ENCODE assay signal across 9 mouse cellular contexts in genomic region chr15:103333081-103333615, GRCm38 (mm10). TPM values are rescaled to one million over a fixed set of nuclear protein-coding genes. Genes with fewer than 3 reads are reported as not detected.
DNase-seq lines count a peak whose midpoint lies in the region; ATAC-seq lines count a peak whose summit lies in the region.
"Had no signal": no experiment of that assay in that cellular context is flagged by ENCODE, and none has a peak within 500 bp of the region (broad histone marks: within the 10 kb centered on the region; RNA-seq: fewer than 3 reads in every experiment).

No protein-coding gene starts in this region.

- no peak overlapping the region for H3K4me3 ChIP-seq in lung, embryonic 15.5 days
- H3K4me3 ChIP-seq in embryonic facial prominence, embryonic 10.5 days, result peak overlapping the region; percentile 18; the same call in 1 of the 2 replicates
- H3K4me3 ChIP-seq in liver, embryonic 11.5 days (ENCODE audit: low read depth, low read length), result peak overlapping the region; percentile 23; the same call in 1 of the 2 replicates

- no peak for DNase-seq in lung, postnatal 14 days
- DNase-seq in embryonic facial prominence, embryonic 10.5 days (ENCODE audit: low spot score), result no peak
- no peak for DNase-seq in liver, embryonic 11.5 days (ENCODE audit: low spot score)
- DNase-seq in adrenal gland, adult 2 months, result no peak
- DNase-seq in adrenal gland, postnatal 14 days, result no peak

- 0 out of 2 replicates have a peak, but pooled peaks have one; percentile 29 for ATAC-seq in lung, embryonic 15.5 days (ENCODE audit: borderline replicate concordance, extremely low read depth, low FRiP score, low TSS enrichment)
- no peak for ATAC-seq in liver, embryonic 11.5 days (replicated peaks; ENCODE audit: low FRiP score)
- ATAC-seq in monocyte, adult 5-6 weeks (replicated peaks; ENCODE audit: insufficient number of reproducible peaks, low FRiP score, low TSS enrichment, poor library complexity, severe bottlenecking), result peak; percentile 56

- H3K27ac ChIP-seq in lung, embryonic 15.5 days, result no peak overlapping the region
- peak overlapping the region; percentile 82 for H3K27ac ChIP-seq in embryonic facial prominence, embryonic 10.5 days (replicated peaks)
- no peak overlapping the region for H3K27ac ChIP-seq in liver, embryonic 11.5 days (ENCODE audit: low read depth, low read length)
- H3K27ac ChIP-seq: kidney, postnatal 0 days had no signal

- H3K27me3 ChIP-seq in lung, embryonic 15.5 days, result peaks cover 17% of the 10 kb centered on the region
- peaks cover 20% of the 10 kb centered on the region for H3K27me3 ChIP-seq in embryonic facial prominence, embryonic 10.5 days (replicated peaks; ENCODE audit: low read depth, poor library complexity, severe bottlenecking)
- no peaks in the 10 kb centered on the region for H3K27me3 ChIP-seq in liver, embryonic 11.5 days (replicated peaks; ENCODE audit: control insufficient read depth, insufficient read depth, low read length)

- 58% methylated on average over 5 of the region's 5 CpGs for WGBS in lung, embryonic 15.5 days
- WGBS in embryonic facial prominence, embryonic 10.5 days, result 58% methylated on average over 5 of the region's 5 CpGs
- whole genome bisulfite sequencing in liver, embryonic 11.5 days, result 57% methylated on average over 5 of the region's 5 CpGs

- 0 out of 2 replicates have a peak, but pooled peaks cover 6% of the 10 kb centered on the region for H3K4me1 ChIP-seq in lung, embryonic 15.5 days
- peaks cover 59% of the 10 kb centered on the region for H3K4me1 ChIP-seq in embryonic facial prominence, embryonic 10.5 days
- peaks cover 32% of the 10 kb centered on the region for H3K4me1 ChIP-seq in liver, embryonic 11.5 days (replicated peaks; ENCODE audit: control insufficient read depth, insufficient read depth, low read length)

- no peaks in the 10 kb centered on the region for H3K9me3 ChIP-seq in lung, embryonic 15.5 days
- no peaks in the 10 kb centered on the region for H3K9me3 ChIP-seq in embryonic facial prominence, embryonic 10.5 days
- H3K9me3 ChIP-seq in liver, embryonic 11.5 days (ENCODE audit: control insufficient read depth, low read length), result no peaks in the 10 kb centered on the region

- no peaks in the 10 kb centered on the region for H3K36me3 ChIP-seq in lung, embryonic 15.5 days
- H3K36me3 ChIP-seq in embryonic facial prominence, embryonic 10.5 days (replicated peaks), result no peaks in the 10 kb centered on the region; the same call in 1 of the 2 replicates
- no peaks in the 10 kb centered on the region for H3K36me3 ChIP-seq in liver, embryonic 11.5 days (ENCODE audit: control insufficient read depth, insufficient read depth, low read length)

- no peak overlapping the region for H3K4me2 ChIP-seq in lung, embryonic 15.5 days
- H3K4me2 ChIP-seq in liver, embryonic 11.5 days, result peak overlapping the region; percentile 30

- no peak overlapping the region for H3K9ac ChIP-seq in lung, embryonic 15.5 days
- H3K9ac ChIP-seq in liver, embryonic 11.5 days (ENCODE audit: low read depth, low read length), result no peak overlapping the region

RNA-seq across cellular contexts. Expression of gene Zfp385a, which starts 6.7 kb away (rescaled TPM):
- 7.7 and 9.0 TPM in 2 replicates for polyA plus RNA-seq in lung, embryonic 15.5 days (2015; fragmentation: Nextera tagmentation; extraction: Ambion mirVana)
- 22.1 and 22.7 TPM in 2 replicates for polyA plus RNA-seq in embryonic facial prominence, embryonic 10.5 days (2016; fragmentation: Nextera tagmentation; extraction: Ambion mirVana)
- polyA plus RNA-seq in liver, embryonic 11.5 days (2014; fragmentation: Nextera tagmentation; extraction: Ambion mirVana), result 23.2 and 24.8 TPM in 2 replicates
- 0.85 to 3.7 TPM (median 1.7 TPM) in 3 replicates for total RNA-seq in monocyte, adult 5-6 weeks (2017)
- 10 to 100 TPM; 10.1 to 18.3 TPM for total RNA-seq in adrenal gland, adult 2 months (2021)
- polyA plus RNA-seq in adrenal gland, adult 2 months (2012; rRNA removed), result 16.7 and 17.1 TPM in 2 replicates
- total RNA-seq in adrenal gland, postnatal 14 days (2021), result 18.7 and 19.9 TPM in 2 replicates

RNA-seq across cellular contexts. Expression of gene Gpr84, which starts 22.7 kb away (rescaled TPM):
- polyA plus RNA-seq in lung, embryonic 15.5 days (2015; fragmentation: Nextera tagmentation; extraction: Ambion mirVana), result 0.29 and 0.36 TPM in 2 replicates
- 0.16 and 0.29 TPM in 2 replicates for polyA plus RNA-seq in embryonic facial prominence, embryonic 10.5 days (2016; fragmentation: Nextera tagmentation; extraction: Ambion mirVana)
- polyA plus RNA-seq in liver, embryonic 11.5 days (2014; fragmentation: Nextera tagmentation; extraction: Ambion mirVana), result 0.49 and 0.78 TPM in 2 replicates
- total RNA-seq in monocyte, adult 5-6 weeks (2017), result 0.53 to 1.2 TPM (median 0.87 TPM) in 3 replicates
- not detected for total RNA-seq in adrenal gland, adult 2 months (2021)
- polyA plus RNA-seq in adrenal gland, adult 2 months (2012; rRNA removed), result 0.09 and 0.15 TPM in 2 replicates
- not detected in 2 replicates for total RNA-seq in adrenal gland, postnatal 14 days (2021)
- polyA plus RNA-seq: thymus, postnatal 0 days had no signal

RNA-seq across cellular contexts. Expression of gene Itga5, which starts 33.4 kb away (rescaled TPM):
- 39.6 and 42.7 TPM in 2 replicates for polyA plus RNA-seq in lung, embryonic 15.5 days (2015; fragmentation: Nextera tagmentation; extraction: Ambion mirVana)
- polyA plus RNA-seq in embryonic facial prominence, embryonic 10.5 days (2016; fragmentation: Nextera tagmentation; extraction: Ambion mirVana), result 29.5 and 29.7 TPM in 2 replicates
- polyA plus RNA-seq in liver, embryonic 11.5 days (2014; fragmentation: Nextera tagmentation; extraction: Ambion mirVana), result 35.4 and 35.7 TPM in 2 replicates
- 3.1 to 26.6 TPM (median 11.4 TPM) in 3 replicates for total RNA-seq in monocyte, adult 5-6 weeks (2017)
- 10 to 100 TPM; 28.4 to 36.0 TPM for total RNA-seq in adrenal gland, adult 2 months (2021)
- 28.5 and 33.7 TPM in 2 replicates for polyA plus RNA-seq in adrenal gland, adult 2 months (2012; rRNA removed)
- total RNA-seq in adrenal gland, postnatal 14 days (2021), result 34.9 and 37.7 TPM in 2 replicates
